Mouse (Mus musculus): ENCODE results near the gene Hoxb3.

GRCm38 (mm10) chr11:96281396-96281795, 41.7 kb upstream of the Hoxb3 start:
- no peak for TF ChIP-seq GABPA (IDR thresholded peaks at IDR 0.05; ENCODE audit: low read depth, low read length)
- no peak for TF ChIP-seq POLR2A (IDR thresholded peaks at IDR 0.05; ENCODE audit: control insufficient read depth in 1 of 2, insufficient read depth in 1 of 2, low read depth in 1 of 2, low read length in 2 of 2, poor library complexity in 1 of 2)
- no peak for TF ChIP-seq MAFK (IDR thresholded peaks at IDR 0.05; ENCODE audit: borderline replicate concordance, low read depth, low read length)
- no peak for TF ChIP-seq MAZ (IDR thresholded peaks at IDR 0.05; ENCODE audit: low read depth, low read length)
